Mouse (Mus musculus) urinary bladder, postnatal 36 days (tissue): ENCODE data around the gene Kitl.

Experiments used
- DNase-seq, 2 experiments: peaks; one replicate each; pipeline ENCODE4 v3.0.0; 2022; ENCODE audit warnings: low spot score in 2 of 2, mixed read lengths in 1 of 2

Kitl gene

DNA sequence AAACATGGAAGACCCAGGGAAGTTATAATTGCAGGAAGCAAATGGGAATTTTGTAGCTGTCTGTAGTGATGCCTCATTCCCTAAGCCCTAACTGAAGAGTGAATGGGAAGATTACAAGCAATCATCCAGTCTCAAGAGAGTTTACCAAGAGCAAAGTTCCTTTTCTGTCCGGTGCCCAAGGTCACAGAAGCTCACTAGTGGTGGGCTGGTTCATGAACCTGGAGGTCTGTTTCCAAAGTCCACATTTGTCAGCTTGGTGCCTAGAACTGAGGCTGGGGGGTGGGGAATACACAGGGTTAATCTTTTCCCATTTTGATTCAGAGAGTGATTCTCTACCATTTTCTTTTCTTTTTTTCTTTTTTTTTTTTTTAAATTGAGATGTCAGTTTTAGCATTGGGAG lies 11.3 kb downstream of the Kitl start:
- no peak for DNase-seq

- DNase-seq = no peak
Observed at GRCm38 (mm10) chr10:100030385-100030784, 15.0 kb downstream of the Kitl start.

DNA sequence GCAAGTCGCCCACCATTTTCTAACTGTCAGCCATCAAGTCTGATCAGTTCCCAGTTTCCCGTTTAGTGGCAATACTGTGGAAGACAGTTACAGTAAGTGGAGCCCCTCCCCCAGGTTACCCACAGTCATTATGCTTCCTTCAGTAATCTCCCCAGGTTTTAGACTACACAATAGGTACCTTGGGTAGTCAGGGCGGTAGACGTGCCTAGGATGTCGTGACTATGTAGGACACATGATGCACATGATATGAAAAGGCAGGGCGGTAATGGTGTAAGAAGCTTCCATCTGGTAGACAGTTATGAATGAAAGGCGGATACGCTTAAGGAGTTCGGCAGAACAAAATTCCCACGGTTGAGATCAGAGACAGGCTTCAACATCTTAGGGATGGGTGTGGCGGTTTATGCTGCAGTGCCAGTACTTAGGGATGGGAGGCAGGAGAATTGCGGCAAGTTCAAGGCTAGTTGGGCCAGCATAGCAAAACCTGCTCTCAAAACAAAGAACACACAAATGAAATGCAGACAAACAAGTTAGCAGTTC lies 15.6 kb downstream of the Kitl start:
- no peak for DNase-seq

DNA sequence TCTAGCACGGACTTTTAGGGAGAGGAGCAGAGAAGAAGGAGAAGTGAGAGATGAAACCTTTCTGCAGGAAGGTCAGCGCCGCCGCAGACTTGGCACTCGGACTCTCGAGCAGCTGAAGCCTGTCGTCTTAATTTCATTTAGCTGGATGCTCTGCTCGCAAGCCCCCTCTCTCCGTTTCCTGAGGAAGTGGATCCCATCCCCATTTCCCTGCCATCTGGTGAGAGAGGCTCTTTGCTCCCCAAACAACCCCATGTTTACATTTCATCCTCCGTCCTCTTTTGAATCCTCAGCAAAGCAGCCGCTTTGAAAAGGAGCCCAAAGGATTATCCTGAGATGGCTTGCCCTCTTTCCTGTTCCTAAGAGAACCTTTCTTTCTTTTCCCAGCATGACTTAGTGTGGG lies 16.2 kb downstream of the Kitl start:
- DNase-seq = no peak

DNA sequence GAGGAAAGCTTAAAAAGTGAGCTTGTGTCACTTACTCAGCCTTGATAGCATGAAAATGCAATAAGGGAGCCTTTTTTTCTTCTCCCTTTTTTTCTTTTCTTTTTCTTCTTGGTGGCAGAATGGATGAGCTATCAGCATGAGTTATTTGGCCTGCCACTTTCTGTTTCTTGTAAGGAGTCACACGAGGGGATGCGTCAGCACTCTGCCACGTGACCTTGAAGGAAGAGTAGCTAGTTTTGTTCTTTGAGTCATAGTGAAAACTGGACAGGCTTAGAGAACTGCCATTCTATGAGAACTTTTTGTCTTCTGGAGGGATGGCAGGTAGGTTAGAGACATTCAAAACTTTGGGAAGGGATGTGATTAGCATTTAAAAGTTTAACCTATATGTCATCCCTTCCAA lies 17.1 kb downstream of the Kitl start:
- no peak for DNase-seq

DNA sequence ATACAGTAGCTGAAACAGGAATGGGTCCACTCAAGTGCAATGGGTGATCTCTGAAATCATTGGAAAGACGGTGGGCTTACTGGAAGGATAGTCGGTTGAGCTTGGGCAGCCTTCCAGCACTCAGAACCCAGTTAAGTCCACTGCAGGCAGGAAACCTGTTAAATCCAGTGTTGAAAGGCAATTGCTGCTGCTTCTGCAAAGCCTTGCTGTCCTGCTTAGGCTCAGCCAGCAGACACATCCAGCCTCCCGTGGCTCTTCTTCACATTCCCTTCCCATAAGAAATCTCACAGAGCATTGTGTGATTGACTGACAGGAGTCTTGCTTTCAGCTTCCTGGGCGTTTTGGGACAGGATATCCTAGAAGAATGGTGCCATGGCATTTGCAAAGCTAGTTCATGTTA lies 20.6 kb downstream of the Kitl start:
- no peak for DNase-seq

- no peak for DNase-seq
Observed at GRCm38 (mm10) chr10:100038342-100038898, 23.0 kb downstream of the Kitl start.

- no peak for DNase-seq
Observed at GRCm38 (mm10) chr10:100038994-100039393, 23.6 kb downstream of the Kitl start.

GRCm38 (mm10) chr10:100043748-100044147 lies 28.3 kb downstream of the Kitl start:
- DNase-seq = no peak

GRCm38 (mm10) chr10:100044153-100044552 lies 28.7 kb downstream of the Kitl start:
- DNase-seq = no peak

- no peak for DNase-seq
Observed at GRCm38 (mm10) chr10:100051146-100051783, 35.8 kb downstream of the Kitl start.

- DNase-seq = no peak
Observed at GRCm38 (mm10) chr10:100052404-100052803, 37.0 kb downstream of the Kitl start.

- DNase-seq = no peak
Observed at GRCm38 (mm10) chr10:100052911-100053310, 37.5 kb downstream of the Kitl start.

DNA sequence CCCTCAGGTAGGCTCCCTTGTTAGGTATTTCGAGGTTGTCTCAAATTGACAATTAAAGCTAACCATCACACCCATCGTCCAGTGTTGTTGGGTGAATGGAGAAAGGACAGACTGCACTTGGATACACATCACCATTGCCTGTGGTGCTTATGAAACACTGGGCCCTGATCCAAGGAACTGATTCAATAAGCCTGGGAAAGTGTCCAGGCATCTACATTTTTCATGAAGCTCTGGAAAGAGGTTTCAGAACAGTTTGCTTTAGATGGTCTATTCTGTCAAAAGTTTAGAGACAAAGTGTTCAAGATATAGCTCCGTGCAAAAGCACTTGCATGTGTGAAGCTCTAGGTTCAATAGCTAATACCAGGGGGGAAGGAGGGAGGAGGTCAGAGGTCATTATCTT lies 38.6 kb downstream of the Kitl start:
- DNase-seq = peak in 1 of 2 experiments; percentile 52

GRCm38 (mm10) chr10:100055082-100055481 lies 39.7 kb downstream of the Kitl start:
- DNase-seq = no peak

DNA sequence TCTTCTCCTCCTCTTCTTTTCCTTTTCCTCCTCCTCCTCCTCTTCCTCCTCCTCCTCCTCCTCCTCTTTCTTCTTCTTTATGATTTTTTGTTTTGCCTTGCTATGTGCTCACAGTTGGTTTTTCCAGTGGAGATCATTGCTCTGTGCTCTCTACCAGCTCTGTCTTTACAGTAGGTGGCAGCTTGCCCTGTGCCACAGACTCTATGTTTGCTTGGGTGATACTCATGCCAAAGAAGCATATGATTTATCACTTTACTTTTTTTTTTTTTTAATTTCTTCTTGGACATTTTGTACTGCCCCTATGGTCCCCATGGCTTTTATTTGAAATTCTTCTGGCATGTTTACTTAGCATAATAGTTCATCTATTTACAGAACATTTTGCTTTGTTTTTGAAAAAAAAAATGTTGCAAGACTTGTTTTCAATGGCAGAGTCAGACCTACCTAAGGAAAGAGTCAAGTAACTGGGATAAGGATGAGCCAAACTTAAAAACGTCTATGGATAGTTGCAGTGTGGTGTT lies 41.7 kb downstream of the Kitl start:
- DNase-seq = no peak

DNA sequence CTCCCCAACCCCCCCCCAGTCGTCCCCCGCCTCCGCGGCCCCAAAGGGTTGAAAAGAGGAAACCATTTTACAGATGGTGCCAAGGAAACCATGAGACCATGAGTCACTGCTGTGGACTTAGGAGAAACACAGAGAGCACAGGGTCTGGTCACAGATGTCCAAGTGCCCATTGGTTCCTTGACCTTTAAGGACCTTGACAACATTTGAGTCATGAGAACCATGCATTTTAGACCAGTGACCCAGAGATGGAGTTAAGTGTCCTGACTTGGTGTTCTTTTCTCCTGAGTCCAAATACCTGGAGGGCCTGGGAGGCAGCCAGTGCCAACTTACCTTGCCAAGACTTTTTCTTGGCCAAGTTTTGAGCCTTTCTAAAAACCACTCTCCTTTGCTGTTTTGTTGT lies 43.9 kb downstream of the Kitl start:
- DNase-seq = no peak

DNA sequence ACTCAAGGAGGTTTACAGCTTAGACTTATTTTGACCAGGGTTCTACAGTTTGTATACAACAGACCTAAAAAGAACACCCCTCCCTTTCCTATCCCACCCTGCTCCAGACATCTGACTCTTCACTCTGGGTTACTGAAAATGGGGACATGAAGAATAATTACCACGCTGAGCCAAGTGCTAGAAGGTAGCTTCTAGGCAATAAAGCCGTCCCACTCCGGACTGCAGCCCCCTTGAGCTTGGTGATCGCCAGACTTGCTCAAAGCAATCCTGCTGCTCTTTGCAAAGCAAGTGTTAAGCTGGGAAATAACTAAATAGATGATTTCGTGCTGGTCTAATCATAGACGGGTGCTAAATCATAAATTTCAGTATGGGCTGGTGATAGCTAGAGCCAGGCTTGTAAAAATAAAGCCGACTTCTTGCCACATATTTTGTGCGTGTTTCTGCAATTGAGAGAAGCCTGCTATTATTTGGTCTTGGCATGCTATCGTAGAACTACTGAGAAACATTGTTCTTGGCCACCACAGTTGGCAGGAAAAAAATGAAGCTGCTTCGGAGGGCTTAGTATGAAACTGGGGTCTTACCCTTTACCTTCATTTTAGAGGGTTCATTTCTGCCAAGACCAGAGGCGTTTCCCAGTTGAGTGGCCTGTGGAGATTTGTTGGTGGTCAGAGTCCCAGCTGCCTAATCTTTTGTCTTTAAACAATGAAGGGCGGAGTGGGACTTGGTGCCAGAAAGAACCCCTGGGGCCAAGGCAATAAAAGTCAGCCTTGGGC lies 50.3 kb downstream of the Kitl start:
- DNase-seq = peak in 1 of 2 experiments; percentile 54

DNA sequence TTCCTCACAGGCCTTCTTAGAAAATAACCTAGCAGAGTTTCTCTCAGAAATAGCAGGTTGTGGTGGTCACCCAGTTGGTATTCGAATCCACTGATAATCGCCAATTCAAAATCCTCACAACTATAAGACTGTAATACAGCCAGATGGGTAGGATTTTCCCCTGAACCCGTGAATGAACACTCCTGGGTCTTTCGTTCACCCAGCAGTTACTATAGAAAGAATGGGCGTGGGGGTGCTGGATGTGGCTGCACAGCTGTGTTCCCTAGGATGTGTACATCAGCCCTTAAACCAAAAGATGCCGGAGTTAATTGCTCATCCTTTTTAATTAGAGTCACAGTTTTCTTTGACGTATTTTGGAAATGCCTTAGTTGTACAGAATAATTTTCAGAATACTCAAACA lies 50.9 kb downstream of the Kitl start:
- no peak for DNase-seq

DNA sequence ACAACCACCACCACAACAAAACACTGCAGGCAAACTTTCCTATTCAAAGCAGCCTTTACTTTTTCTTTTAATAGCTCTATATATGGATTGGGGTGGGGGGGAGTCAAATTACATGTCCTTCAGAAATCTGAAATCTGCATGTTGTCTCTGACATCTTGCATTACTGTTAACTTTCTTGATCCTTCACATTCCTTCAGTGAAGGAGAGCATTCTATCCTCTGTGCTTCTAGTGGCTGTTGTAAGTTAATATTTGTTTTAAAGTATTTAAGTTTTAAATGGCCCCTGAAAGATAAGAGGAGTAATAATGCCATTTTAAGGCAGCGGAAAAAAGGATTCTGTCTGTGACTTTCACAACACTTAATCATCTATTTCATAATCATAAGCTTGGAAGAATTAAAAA lies 57.2 kb downstream of the Kitl start:
- no peak for DNase-seq

GRCm38 (mm10) chr10:100073092-100073491 lies 57.7 kb downstream of the Kitl start:
- DNase-seq = no peak

DNA sequence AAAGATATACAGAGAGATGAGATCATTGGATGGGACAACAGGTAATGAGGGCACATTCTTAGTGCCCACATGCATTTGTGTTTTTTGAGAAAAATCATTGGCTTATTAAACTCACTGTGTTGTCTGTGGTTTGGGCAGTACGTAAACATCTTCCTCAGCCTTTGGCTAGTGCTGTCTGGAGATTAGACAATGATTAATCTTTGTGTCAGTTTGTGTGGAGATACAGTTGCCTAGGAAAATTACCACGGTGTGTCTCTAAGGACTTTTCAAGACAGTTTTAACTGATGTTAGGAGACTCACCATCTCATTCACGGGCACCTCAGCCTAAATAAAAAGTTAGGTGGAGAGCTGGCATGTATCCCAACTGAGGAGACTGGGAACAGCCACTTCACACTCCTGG lies 85.7 kb downstream of the Kitl start:
- no peak for DNase-seq

DNA sequence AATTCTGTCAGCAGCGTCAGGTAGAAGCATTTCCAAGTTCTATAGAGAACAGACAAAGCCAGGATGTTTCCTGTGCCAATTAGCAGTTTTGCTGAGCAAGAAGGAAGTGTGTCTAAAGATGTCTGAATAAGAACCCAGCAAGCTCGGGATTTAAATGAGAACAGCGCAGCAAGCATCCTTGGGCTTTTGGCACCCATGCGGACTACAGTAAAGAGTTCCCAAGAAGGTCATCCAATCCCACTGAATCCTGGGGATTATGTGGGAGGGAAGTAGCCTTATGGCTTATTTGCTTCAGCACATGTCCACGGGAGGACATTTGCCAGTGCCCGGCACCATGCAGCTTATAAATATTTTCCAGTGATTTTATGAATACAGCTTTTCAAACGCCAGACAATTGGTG lies 95.8 kb downstream of the Kitl start:
- no peak for DNase-seq
